Mouse (Mus musculus): ENCODE data around the gene Fer. TPM values are rescaled to one million over a fixed set of nuclear protein-coding genes. Genes with fewer than 3 reads are reported as not detected.

Fer gene
- polyA plus RNA-seq, 1 experiment: 10.9 TPM

DNA sequence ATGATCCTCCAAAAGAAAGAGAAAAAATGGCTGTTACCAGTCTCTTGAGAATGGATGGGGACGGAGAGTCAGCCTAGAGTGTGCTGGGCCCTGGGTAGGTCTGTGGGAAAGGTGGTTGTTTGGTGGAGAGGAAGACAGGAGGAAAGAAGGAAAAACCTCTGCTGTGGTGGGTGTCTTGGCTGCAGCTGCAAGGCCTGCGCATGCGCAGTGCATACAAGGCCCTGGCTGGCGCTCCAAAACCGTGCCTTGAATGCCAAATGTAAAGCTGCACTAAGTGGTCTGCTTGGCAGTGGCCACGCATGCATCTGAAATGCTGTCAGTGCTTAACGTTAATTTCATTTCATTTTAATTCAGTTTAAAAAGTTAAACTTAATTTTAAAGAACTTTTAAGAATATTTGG lies 214.5 kb downstream of the Fer start:
- no peak overlapping the region for H3K4me3 ChIP-seq
- H3ac ChIP-seq (ENCODE audit: control insufficient read depth, insufficient read length): no peak overlapping the region
- H3K27me3 ChIP-seq (ENCODE audit: control insufficient read depth, insufficient read depth, insufficient read length): no peaks in the 10 kb centered on the region
- H3K4me2 ChIP-seq (ENCODE audit: low read depth): no peak overlapping the region
- TF ChIP-seq MYOD1 (IDR thresholded peaks at IDR 0.05; ENCODE audit: control insufficient read depth in 1 of 3, insufficient read length in 2 of 3, low read depth in 2 of 3) (no peak), CEBPB (IDR thresholded peaks at IDR 0.05; ENCODE audit: insufficient read depth, poor library complexity, severe bottlenecking) (no peak), TCF12 (IDR thresholded peaks at IDR 0.05; ENCODE audit: insufficient read depth, poor library complexity, severe bottlenecking) (no peak), TCF3 (IDR thresholded peaks at IDR 0.05; ENCODE audit: insufficient read length, low read depth) (no peak), E2F4 (IDR thresholded peaks at IDR 0.05; ENCODE audit: insufficient read depth) (no peak), POLR2A (IDR thresholded peaks at IDR 0.05; ENCODE audit: insufficient read length, low read depth) (no peak), USF1 (IDR thresholded peaks at IDR 0.05; ENCODE audit: low read depth) (no peak), MAX (IDR thresholded peaks at IDR 0.05; ENCODE audit: low read depth) (no peak), MYOG (IDR thresholded peaks at IDR 0.05; ENCODE audit: control insufficient read depth in 1 of 3, insufficient read depth in 1 of 3, insufficient read length in 2 of 3, low read depth in 2 of 3) (no peak)
- H3K79me2 ChIP-seq (ENCODE audit: control insufficient read depth, insufficient read depth): no peaks in the 10 kb centered on the region
- H3K36me3 ChIP-seq (ENCODE audit: control insufficient read depth, insufficient read depth): peaks cover 4% of the 10 kb centered on the region

DNA sequence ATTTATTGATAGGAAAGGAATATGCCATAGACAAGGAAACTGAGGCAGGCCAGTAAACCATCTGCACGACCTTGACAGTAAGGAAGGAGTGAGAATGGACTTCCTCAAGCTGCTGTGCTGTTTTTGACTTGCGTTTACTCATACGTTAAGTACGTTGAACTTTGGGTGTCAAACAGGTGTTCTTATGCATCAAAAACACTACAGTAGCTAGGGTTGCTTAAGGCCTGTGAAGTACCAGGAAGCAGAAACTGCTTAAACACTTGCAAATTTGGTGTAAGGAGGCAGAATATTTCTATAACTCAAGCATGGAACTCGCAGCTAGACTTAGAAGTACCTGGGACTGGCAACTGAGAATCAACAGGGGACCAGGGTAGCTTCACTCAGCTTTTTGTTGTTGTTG lies 221.9 kb downstream of the Fer start:
- TF ChIP-seq SRF (IDR thresholded peaks at IDR 0.05; ENCODE audit: control insufficient read depth, insufficient read length, low read depth): no peak
- TF ChIP-seq TCF12 (IDR thresholded peaks at IDR 0.05; ENCODE audit: insufficient read depth, poor library complexity, severe bottlenecking): no peak
- TF ChIP-seq POLR2AphosphoS2 (IDR thresholded peaks at IDR 0.05; ENCODE audit: insufficient read length, low read depth): no peak
- no peak for TF ChIP-seq CEBPB (IDR thresholded peaks at IDR 0.05; ENCODE audit: insufficient read depth, poor library complexity, severe bottlenecking)
- TF ChIP-seq POLR2A (IDR thresholded peaks at IDR 0.05; ENCODE audit: insufficient read length, low read depth): no peak
- no peak for TF ChIP-seq MYOG (IDR thresholded peaks at IDR 0.05; ENCODE audit: control insufficient read depth in 1 of 3, insufficient read depth in 1 of 3, insufficient read length in 2 of 3, low read depth in 2 of 3)
- TF ChIP-seq MAX (IDR thresholded peaks at IDR 0.05; ENCODE audit: low read depth): no peak
- no peak for TF ChIP-seq REST (IDR thresholded peaks at IDR 0.05; ENCODE audit: insufficient read depth, insufficient read length)
- no peak for TF ChIP-seq USF1 (IDR thresholded peaks at IDR 0.05; ENCODE audit: low read depth)
- no peak for TF ChIP-seq MYOD1 (IDR thresholded peaks at IDR 0.05; ENCODE audit: control insufficient read depth in 1 of 3, insufficient read length in 2 of 3, low read depth in 2 of 3)
- no peak for TF ChIP-seq TCF3 (IDR thresholded peaks at IDR 0.05; ENCODE audit: insufficient read length, low read depth)
- H3K4me3 ChIP-seq: no peak overlapping the region
- no peak overlapping the region for H3K4me2 ChIP-seq (ENCODE audit: low read depth)
- H3K36me3 ChIP-seq (ENCODE audit: control insufficient read depth, insufficient read depth): peaks cover 4% of the 10 kb centered on the region
- H3K27me3 ChIP-seq (ENCODE audit: control insufficient read depth, insufficient read depth, insufficient read length): no peaks in the 10 kb centered on the region
- H3ac ChIP-seq (ENCODE audit: control insufficient read depth, insufficient read length): no peak overlapping the region
- H3K79me2 ChIP-seq (ENCODE audit: control insufficient read depth, insufficient read depth): no peaks in the 10 kb centered on the region

DNA sequence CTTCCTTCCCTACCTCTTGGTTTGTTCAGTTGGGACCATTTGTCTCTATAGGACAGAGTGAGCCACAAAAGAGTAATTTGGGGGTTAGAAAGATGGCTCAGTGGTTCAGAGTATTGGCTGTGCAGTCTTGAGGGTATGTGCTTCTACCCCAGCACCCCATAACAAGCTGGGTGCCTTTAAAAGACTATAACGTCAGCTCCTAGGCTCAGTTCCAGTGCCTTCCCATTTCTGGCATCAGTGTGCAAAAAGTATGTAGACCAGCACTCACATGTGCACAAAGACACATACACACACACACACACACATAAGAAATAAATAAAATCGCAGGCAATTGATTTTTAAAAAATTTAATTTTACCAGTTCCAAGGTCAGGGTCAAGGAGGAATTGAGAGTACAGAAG lies 222.6 kb downstream of the Fer start:
- H3K27me3 ChIP-seq (ENCODE audit: control insufficient read depth, insufficient read depth, insufficient read length): no peaks in the 10 kb centered on the region
- H3K4me2 ChIP-seq (ENCODE audit: low read depth): no peak overlapping the region
- peaks cover 4% of the 10 kb centered on the region for H3K36me3 ChIP-seq (ENCODE audit: control insufficient read depth, insufficient read depth)
- no peak overlapping the region for H3ac ChIP-seq (ENCODE audit: control insufficient read depth, insufficient read length)
- no peak overlapping the region for H3K4me3 ChIP-seq
- TF ChIP-seq TCF3 (IDR thresholded peaks at IDR 0.05; ENCODE audit: insufficient read length, low read depth): no peak
- no peak for TF ChIP-seq POLR2A (IDR thresholded peaks at IDR 0.05; ENCODE audit: insufficient read length, low read depth)
- TF ChIP-seq E2F4 (IDR thresholded peaks at IDR 0.05; ENCODE audit: insufficient read depth): no peak
- H3K79me2 ChIP-seq (ENCODE audit: control insufficient read depth, insufficient read depth): no peaks in the 10 kb centered on the region

DNA sequence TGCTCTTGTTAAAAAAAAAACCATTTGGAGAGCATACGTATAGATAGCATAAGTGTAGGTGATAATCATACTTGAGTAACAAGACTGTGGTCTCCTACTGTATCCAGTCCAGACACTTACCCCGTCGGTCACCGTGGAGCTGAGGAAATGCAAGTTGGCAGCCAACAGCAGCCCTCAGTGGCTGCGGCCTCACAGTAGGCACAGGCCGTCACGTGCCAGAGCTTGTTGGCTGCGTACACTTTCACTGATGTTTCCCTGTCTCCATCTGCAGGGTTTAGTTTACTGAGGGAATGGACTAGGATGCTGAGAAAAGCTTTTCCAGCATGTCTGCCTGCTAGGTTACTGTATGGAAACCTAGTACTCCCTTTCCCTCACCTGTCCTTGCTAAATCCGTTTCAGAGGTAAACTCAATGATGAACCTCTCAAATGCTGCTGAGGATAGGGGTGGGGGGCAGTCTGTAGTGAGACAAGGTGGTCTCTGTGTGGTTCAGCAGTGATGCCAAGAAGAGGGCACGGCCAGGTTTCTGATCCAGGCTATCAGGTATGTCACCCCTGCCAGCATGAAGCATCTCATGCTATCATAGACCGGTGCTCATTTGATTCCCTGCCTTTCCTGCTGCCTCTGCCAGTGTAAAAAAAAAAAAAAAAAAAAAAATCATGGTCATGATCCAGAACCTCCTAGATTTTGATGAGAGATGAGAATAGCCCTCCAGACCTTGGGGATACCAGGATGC lies 224.2 kb downstream of the Fer start:
- Histone ChIP-seq H3K27me3 (ENCODE audit: control insufficient read depth, insufficient read depth, insufficient read length) (no peaks in the 10 kb centered on the region), H3K4me2 (ENCODE audit: low read depth) (no peak overlapping the region)
- TF ChIP-seq REST (IDR thresholded peaks at IDR 0.05; ENCODE audit: insufficient read depth, insufficient read length) (no peak), POLR2AphosphoS2 (IDR thresholded peaks at IDR 0.05; ENCODE audit: insufficient read length, low read depth) (no peak), CEBPB (IDR thresholded peaks at IDR 0.05; ENCODE audit: insufficient read depth, poor library complexity, severe bottlenecking) (no peak), MYOG (IDR thresholded peaks at IDR 0.05; ENCODE audit: control insufficient read depth in 1 of 3, insufficient read depth in 1 of 3, insufficient read length in 2 of 3, low read depth in 2 of 3) (no peak), TCF3 (IDR thresholded peaks at IDR 0.05; ENCODE audit: insufficient read length, low read depth) (no peak), SRF (IDR thresholded peaks at IDR 0.05; ENCODE audit: control insufficient read depth, insufficient read length, low read depth) (no peak), USF1 (IDR thresholded peaks at IDR 0.05; ENCODE audit: low read depth) (no peak), TCF12 (IDR thresholded peaks at IDR 0.05; ENCODE audit: insufficient read depth, poor library complexity, severe bottlenecking) (no peak), MYOD1 (IDR thresholded peaks at IDR 0.05; ENCODE audit: control insufficient read depth in 1 of 3, insufficient read length in 2 of 3, low read depth in 2 of 3) (no peak), POLR2A (IDR thresholded peaks at IDR 0.05; ENCODE audit: insufficient read length, low read depth) (no peak), MAX (IDR thresholded peaks at IDR 0.05; ENCODE audit: low read depth) (no peak), E2F4 (IDR thresholded peaks at IDR 0.05; ENCODE audit: insufficient read depth) (no peak)

DNA sequence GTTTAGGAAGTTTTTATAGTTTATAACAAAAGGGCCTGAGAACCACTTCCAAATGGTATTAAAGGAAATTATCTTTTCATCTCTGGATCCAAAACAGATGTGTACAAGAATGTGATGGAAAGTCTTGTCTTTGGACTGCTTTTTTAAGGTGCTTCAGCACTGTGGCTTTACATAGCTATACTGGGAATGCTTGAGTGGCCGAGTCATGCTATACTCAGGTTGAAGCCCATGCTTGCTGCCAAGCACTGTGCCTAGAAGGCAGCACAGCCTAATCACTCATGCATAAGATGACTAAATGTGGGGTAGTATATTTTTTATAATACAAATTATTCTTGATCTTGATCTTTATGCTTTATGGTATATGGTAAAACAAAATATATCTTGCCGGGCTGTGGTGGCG lies 225.0 kb downstream of the Fer start:
- TF ChIP-seq POLR2A (IDR thresholded peaks at IDR 0.05; ENCODE audit: insufficient read length, low read depth) (no peak), SRF (IDR thresholded peaks at IDR 0.05; ENCODE audit: control insufficient read depth, insufficient read length, low read depth) (no peak), MYOD1 (IDR thresholded peaks at IDR 0.05; ENCODE audit: control insufficient read depth in 1 of 3, insufficient read length in 2 of 3, low read depth in 2 of 3) (no peak), MYOG (IDR thresholded peaks at IDR 0.05; ENCODE audit: control insufficient read depth in 1 of 3, insufficient read depth in 1 of 3, insufficient read length in 2 of 3, low read depth in 2 of 3) (no peak), CEBPB (IDR thresholded peaks at IDR 0.05; ENCODE audit: insufficient read depth, poor library complexity, severe bottlenecking) (no peak), MAX (IDR thresholded peaks at IDR 0.05; ENCODE audit: low read depth) (no peak), POLR2AphosphoS2 (IDR thresholded peaks at IDR 0.05; ENCODE audit: insufficient read length, low read depth) (no peak), REST (IDR thresholded peaks at IDR 0.05; ENCODE audit: insufficient read depth, insufficient read length) (no peak), USF1 (IDR thresholded peaks at IDR 0.05; ENCODE audit: low read depth) (no peak), E2F4 (IDR thresholded peaks at IDR 0.05; ENCODE audit: insufficient read depth) (no peak), TCF3 (IDR thresholded peaks at IDR 0.05; ENCODE audit: insufficient read length, low read depth) (no peak), TCF12 (IDR thresholded peaks at IDR 0.05; ENCODE audit: insufficient read depth, poor library complexity, severe bottlenecking) (no peak)
- Histone ChIP-seq H3K27me3 (ENCODE audit: control insufficient read depth, insufficient read depth, insufficient read length) (no peaks in the 10 kb centered on the region), H3ac (ENCODE audit: control insufficient read depth, insufficient read length) (no peak overlapping the region), H3K79me2 (ENCODE audit: control insufficient read depth, insufficient read depth) (no peaks in the 10 kb centered on the region), H3K36me3 (ENCODE audit: control insufficient read depth, insufficient read depth) (no peaks in the 10 kb centered on the region), H3K4me3 (no peak overlapping the region), H3K4me2 (ENCODE audit: low read depth) (no peak overlapping the region)

More for the DNA sequence above, 224.2 kb downstream of the Fer start:
- H3K36me3 ChIP-seq (ENCODE audit: control insufficient read depth, insufficient read depth): no peaks in the 10 kb centered on the region
- H3ac ChIP-seq (ENCODE audit: control insufficient read depth, insufficient read length): no peak overlapping the region
- H3K79me2 ChIP-seq (ENCODE audit: control insufficient read depth, insufficient read depth): no peaks in the 10 kb centered on the region
- H3K4me3 ChIP-seq: no peak overlapping the region

All from myocyte (in vitro differentiated cells).